Mouse (Mus musculus) induced T-regulatory cell, adult 2 months (primary cell): Measurements from ENCODE around the gene Cox14.
"Not testable (repeated sequence)": the region's sequence is repeated elsewhere in the genome, so short reads cannot be mapped to it uniquely, and the experiment has no call there.

ENCODE experiments used
- DNase-seq: peaks from one replicate; pipeline ENCODE4 v3.0.0-alpha.2; 2012; ENCODE audit warnings: low read depth

The Cox14 gene

DNA sequence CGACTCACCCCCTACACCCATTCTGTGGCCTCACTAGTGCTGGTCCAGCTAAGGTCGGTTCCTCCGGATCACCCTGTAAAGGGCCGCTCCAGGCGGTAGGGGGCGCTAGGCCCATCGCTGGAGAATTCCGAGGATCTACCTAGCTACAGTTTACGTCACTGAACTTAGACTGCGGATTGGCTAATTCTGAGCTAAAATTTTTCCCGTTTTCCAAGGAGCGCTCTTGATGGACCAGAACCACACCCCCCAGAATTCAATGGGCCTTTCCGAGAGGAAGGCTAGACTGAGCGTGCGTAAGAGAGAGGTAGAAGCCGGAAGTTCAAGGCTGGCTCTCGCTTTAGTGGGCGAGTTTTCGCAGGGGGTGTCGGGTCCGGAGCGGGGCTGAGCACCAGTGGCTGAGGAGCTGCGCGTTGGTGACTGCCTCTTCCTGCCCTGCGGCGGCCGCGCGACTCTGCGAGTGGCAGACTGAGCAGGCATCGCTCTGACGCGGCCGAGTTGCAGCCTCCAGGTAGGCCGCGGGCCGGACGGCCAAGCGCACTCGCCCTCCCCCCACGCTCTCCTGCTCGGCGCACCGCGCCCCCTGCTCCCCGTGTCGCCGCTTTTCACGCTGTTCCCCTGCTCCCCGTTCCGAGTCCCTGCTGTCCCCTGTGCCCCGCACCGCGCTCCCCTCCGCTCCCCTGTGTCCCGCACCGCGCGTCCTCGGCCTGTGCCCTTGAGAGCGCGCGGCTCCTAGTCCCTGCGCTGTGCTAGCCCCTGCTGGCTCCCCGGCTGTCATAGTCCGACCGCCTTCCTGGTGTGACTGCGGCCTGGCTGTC is at the start of gene Cox14:
TSS of gene Cox14 (plus strand) at position 278 of the 815 bp plus-strand sequence.
- peak; percentile 97 for DNase-seq

DNA sequence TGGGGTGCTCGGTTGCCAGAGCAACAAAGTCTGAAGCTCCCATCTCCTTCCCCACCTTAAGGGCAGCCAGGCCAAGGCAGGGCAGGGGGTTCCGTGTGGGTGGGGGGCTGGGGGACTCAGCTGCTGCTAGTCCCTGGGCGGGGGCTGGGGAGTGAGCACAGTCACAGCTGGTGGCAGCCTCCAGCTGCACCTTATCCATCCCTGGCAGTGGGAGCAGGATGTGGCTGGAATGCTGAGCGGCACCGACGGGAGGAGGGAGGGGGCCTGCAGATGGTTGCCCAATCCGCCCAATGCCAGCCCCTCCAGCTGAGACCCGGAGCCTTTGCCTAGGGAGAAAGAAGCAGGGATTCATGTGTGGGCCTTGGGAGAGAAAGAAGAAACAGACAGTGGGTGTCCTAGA is 48.3 kb upstream of the Cox14 start:
- DNase-seq = no peak

DNA sequence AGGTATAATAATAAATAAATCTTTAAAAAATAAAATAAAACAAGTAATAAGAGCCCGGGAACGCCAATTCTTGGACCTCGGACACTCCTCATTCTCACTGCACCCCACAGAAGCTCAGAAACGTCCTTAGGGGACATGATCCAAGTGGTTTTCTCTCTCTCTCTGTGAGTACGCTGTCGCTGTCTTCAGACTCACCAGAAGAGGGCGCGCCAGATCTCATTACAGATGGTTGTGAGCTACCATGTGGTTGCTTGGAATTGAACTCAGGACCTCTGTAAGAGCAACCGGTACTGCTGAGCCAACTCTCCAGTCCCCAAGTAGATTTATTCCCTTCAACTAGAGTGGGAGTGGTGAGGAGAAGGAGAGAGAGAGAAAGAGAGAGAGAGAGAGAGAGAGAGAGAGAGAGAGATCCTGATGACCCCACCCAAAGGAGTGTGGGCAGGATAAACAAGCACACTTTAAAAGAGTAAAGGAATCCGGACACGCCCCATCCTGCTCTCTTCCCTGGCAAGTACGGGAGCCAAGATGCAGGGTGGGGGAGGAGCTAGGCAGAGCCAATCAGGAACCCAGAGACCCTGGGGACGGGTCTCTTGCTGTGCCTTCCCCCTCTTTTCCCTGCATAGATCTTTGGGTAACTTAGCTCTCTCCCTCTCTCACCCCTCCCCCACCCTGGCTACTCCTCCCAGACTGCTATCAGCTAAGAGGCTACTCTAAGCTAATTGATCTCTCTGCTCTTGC is 47.2 kb upstream of the Cox14 start:
- peak; percentile 67 for DNase-seq

DNA sequence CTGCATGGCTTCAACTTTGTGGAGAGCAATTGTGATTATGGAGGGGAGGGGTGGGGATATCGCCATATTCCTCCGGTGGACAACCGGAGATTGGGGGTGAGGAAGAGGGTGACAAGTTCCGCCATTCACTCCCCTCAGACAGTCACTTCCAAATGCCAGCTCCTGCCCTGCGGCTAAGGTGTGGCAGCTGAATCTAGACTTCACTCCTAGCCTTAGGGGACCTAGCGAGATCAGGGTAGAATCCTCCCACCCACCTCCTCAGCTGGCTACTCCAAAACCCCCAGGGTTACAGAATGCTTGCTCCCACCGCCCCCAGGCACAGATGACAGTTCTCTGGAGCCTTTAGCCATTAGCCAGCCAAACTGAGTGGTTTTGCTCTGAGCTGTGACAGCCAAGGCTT is 46.4 kb upstream of the Cox14 start:
- DNase-seq = no peak

DNA sequence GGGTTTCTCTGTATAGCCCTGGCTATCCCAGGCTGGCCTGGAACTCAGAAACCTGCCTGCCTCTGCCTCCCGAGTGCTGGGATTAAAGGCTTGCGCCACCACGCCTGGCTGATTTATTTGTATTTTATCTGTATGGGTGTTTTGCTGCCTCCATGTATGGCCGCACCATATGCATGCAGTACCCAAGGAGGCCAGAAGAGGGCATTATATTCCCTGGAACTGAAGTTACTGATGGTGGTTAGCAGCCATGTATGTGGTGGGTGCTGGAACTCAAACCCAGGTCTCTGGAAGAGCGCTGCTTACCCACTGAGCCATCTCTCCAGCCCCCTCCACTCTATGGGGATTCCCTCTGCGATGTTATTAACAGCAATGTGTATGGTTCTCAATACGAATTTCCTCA is 42.5 kb upstream of the Cox14 start:
- DNase-seq = peak; percentile 61

DNA sequence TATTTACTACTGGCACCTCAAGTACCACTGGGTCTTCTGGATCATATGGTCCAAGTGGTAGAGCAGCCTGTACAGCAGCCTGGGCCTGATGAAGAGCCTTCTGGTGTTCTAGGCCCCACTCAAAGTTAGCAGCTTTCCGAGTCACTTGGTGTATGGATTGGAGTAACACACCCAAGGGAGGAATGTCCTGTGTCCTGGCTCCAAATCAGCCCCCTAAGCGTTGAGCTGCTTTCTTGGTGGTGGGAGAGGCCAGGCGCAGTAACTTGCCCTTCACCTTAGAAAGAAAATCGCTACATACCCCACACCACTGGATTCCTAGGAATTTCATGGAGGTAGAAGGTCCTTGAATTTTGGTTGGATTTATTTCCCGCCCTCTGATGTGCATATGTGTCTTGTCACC is 41.3 kb upstream of the Cox14 start:
- no peak for DNase-seq

DNA sequence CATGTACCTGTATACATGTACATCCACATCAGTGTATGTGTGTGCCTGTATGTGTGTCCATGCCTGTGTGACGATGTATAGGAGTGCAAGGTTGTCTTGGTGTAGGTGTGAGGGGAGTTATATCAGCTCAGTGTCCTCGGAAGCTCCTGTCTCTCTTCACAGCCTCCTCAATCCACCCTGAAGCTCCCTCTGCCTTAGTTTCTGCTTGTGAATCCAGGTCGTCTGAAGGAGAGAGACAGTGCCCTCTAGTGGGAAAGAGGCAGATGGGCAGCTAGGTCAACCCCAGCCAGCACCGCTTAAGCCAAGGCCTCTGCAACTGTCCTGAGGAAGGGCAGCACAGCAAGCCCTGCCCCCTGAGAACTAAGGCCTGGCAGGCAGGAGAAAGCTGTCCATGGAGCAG is 36.7 kb upstream of the Cox14 start:
- DNase-seq = peak; percentile 71

DNA sequence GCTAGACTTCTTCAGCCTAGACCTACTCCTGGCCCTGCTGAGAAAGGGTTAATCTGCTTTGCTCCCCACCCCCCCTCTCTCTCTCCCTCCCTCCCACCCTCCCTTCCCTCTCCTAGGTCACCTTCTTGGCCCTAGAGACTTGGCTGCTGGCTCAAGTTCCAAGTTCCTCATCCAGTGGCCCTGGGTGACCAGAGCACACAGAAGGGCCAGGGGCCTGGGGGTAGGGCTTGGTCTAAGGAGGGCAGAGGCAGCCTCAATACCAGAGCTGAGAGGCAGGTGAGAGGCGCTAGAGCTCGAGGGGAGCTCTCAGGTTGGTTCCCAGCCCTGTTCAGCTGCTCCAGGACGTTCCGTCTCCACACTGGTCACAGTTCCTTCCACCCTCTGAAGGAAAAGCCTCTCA is 34.5 kb upstream of the Cox14 start:
- no peak for DNase-seq

DNA sequence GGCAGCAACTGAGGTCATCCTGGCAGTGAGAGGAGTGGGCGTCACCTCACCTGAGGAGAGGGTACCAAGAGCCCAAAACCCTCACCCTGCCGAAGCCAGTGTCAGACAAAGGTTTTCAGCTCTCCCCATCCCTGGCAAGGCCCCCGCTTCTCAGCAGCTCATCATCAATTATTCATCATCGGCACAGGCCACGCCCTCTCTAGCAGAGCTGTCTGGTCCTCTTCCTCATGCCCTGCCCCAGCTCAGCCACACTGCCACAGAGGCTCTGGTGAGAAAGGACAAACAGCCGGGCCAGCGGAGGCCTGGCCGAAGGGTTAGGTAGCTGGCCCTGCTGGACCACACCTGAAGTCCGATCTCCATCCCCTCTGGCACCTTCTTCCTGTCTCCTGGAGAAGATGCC is 33.4 kb upstream of the Cox14 start:
- DNase-seq = no peak

DNA sequence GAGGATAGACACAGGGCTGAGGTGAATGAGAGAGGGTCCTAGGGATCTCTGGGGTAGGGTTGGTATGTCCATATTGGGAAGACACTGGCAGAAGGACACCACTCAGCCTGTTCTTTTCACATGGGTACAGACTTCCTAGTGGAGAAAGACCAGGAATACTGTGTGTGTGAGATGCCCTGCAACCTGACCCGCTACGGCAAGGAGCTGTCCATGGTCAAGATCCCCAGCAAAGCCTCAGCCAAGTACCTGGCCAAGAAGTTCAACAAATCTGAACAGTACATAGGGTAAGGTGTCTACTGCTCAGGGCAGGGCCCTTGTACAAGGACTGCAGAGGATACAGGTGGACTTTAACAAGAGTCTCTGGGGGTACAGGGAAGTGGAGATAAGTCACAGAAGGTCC is 28.1 kb upstream of the Cox14 start:
- no peak for DNase-seq

DNA sequence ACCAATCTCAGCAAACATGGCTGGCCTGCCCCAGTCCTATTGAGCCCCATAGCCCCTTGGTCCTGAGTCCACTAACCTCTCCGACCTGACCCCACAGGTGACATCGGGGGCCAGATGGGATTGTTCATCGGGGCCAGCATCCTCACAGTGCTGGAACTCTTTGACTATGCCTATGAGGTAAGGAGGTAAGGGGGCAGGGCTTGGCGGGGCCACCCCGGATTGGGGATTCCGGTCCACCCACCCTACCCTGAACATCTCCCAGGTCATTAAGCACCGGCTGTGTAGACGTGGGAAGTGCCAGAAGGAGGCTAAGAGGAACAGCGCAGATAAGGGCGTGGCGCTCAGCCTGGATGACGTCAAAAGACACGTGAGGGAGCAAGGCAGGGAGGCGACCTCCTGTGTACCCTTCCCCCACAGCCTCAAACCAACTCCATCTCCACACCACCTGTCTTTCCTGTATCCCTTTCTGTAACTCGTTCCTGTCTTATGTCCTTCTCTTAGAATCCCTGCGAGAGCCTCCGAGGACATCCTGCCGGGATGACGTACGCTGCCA is 26.8 kb upstream of the Cox14 start:
- DNase-seq = peak; percentile 45

DNA sequence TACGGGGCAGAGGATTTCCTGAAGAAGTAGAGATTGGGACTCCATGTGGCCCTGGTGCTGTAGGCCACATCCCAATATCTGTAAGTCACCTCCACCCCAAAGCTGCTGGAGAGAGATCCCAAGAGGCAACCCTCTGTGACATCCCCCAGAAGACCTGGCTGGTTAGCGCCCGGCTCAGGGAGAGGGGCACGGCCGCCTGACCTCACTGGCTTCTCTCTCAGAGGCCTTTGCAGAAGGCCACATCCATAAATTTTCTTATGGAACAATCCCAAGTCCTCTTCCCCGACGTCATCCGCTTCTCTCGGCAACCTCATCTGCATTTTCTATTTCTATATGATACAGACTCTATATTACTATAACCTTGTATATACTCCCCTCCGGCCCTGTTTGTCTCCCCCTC is 25.7 kb upstream of the Cox14 start:
- DNase-seq = no peak

DNA sequence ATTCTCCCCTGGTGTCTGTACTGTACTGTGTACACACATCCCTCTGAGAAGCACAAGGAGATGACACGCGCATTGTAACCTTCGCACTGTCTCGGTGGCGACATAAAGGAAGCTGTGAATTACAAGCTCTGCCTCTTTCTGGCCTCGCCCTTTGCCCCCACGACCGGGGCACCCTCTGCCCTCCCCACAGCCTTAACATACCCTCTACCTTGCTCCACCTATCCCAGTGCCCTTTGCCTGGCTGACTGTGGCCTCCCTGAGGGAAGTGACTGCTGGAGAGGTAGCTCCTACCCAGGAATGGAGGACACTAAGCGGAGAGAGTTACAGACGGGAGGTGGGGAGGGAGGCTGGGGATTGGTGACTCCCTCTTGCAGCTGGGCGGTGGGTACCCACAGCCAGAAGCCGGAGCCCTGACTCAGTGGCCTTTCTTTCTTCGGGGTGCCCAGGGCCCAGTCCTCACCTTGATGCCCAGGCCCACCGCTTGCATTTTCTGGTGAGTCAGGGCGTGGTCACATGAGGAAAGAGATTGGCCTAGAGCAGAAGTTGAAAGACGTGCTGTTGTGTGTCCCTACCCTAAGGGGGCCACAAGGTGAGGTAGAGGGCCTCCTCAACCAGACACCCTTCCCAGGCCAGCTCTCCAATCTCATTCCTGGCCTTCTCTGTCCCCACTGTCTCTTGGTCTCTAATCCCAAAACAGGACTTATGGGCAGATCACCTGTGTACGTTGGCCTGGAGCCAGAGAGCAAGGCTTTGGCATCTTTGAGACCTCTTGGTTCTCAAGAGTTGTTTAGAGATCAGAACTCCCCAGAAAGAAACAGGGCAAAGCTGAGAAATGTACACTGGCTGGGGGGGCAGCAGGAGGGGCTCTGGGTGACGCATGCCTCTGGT is 25.0 kb upstream of the Cox14 start:
- DNase-seq = no peak

DNA sequence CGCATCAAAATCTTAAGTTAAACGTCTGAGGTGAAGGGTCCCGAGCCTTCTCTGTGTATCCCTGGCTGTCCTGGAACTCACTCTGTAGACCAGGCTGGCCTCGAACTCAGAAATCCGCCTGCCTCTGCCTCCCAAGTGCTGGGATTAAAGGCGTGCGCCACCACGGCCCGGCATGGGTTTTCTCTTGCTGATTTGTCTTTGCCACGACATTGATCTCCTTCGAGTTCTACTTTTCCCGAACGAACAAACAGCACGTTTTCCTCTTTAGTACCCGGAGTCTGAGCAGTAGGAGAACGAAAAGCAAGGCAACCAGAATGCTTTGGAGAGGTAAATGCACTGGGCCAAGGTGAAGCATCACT is 23.8 kb upstream of the Cox14 start:
- not testable (repeated sequence) for DNase-seq

DNA sequence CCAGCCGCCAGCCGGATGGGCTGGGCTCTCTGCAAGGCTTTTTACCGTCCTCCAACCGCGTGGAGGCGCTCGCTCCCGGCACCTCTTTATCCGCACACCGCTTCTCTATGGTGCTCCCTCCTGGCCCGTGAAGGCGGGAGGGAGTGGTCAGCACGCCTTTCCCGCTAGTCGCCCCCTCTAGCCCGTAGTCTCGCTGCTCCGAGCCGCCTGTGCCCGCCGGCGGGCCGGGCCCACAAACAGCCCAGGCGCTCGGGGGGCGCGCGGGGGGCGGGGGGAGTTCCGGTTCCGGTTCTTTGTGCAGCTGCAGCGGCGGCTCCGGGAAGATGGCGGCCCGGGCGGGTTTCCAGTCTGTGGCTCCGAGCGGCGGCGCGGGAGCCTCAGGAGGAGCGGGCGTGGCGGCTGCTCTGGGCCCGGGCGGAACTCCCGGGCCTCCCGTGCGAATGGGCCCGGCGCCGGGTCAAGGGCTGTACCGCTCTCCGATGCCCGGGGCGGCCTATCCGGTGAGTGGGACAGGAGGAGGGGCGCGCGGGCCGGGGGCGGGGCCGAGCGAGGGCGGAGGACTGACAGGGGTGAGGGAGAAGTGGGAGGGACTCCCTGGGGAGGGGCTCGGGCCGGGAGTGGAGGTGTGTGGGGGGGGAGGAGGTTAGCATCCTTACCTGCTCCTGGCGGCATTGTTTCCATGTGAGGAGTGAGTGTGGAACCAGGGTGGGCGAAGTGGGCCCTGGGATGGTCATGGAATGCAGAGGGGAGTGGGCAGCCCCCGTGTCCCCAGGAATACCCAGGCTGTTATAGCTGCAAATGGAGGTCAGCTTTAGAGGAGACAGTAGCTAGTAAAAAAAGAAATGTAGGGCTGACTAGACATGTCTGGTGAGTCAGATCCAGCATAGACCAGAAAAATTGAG is 23.2 kb upstream of the Cox14 start, which contains the start of gene Smarcd1:
TSS of gene Smarcd1 (plus strand) at position 131 of the 902 bp plus-strand sequence.
- peak; percentile 95 for DNase-seq

DNA sequence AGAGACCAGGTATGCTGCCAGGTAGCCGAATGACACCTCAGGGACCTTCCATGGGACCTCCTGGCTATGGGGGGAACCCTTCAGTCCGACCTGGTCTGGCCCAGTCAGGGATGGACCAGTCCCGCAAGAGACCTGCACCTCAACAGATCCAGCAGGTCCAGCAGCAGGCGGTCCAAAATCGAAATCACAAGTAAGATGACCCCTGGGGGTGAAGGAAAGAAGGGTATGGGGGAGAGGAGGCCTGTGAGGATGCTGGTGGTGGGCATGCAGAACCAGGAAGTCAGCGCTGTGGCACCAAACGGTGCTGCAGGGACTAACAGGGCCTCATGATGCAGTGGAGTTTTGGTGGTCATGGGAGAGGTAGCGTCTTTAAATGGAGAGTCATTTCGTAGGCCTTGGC is 22.3 kb upstream of the Cox14 start:
- no peak for DNase-seq

DNA sequence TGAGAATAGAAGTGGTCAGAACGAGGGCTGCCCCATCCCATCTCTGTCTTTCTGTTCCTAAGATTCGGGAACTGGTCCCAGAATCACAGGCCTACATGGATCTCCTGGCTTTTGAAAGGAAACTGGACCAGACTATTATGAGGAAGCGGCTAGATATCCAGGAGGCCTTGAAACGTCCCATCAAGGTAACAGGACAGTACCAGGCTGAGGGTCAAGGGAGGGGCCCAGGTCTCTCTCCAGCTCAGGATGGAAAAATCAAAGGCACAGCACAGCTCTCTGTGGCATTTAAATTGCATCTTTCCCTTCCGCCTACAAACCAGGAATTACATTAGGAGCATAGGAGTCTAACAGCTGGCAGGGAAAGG is 21.8 kb upstream of the Cox14 start:
- no peak for DNase-seq

DNA sequence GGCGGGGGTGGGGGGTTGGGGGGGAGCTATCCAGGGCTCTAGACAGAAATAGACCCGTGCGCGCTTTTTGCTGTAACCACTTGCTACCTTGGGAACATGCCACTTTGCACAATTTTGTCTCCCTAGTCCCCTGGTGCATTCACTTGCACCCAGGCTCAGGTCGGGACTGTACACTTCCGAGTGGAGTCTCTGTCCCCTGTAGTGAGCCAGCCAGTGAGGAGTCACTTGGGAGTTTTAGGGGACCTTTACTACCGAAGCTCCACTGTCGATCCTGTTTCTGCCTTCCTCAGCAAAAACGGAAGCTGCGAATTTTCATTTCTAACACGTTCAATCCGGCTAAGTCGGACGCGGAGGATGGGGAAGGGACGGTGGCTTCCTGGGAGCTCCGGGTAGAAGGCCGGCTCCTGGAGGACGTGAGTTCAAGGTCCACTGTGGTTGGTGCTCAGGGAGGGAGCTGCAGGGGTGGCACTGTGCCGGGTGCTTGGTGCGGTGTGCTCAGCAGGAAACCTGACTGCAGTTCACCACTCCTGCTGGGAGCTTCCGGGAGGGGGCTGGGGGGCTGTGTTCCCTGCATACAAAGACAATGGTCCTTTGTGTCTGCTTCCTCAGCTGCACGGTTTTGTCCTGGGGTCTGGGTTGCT is 21.3 kb upstream of the Cox14 start:
- DNase-seq = no peak

DNA sequence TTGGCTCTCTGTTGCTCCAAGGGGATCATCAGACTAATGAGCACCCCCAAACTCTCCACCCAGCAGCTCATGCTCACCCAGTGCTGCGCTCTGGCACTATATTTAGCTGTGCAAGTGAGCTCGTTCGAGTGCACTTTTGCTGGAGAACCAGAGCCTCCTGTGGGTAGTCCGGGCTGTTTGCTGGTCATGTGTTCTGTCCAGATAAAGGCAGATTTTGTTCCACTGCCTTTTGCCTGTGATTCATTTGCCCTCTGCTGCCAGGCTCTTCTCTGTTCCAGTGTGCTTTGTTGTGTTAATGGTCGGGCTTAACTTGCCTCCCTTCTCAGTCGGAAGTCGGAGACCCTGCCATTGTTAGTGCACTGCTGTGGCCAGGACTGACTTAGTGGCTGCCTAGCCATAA is 20.5 kb upstream of the Cox14 start:
- DNase-seq = no peak

DNA sequence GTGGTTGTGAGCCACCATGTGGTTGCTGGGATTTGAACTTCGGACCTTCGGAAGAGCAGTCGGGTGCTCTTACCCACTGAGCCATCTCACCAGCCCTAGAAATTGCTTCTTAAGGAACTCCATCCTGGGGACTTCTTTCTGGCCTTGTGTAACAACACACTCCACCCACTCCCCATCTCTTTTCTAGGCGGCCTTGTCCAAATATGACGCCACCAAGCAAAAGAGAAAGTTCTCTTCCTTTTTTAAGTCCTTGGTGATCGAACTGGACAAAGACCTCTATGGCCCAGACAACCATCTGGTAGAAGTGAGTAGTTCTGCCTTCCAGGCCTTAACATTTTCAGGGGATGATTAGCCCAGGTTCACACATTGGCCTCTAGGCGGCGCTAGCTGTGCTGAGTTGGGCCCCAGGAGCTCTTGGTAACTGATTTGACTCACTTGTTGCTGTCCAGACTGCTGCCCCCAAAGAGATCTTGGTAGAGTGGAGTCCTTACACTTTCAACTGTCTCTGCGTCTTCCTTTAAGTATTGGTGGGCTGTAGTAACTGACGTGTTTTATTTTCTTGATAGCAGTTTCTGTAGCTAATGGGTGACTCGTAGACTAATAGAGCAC is 19.9 kb upstream of the Cox14 start, which contains the start of gene Gm17349:
TSS of gene Gm17349 (minus strand) at position 51 of the 609 bp plus-strand sequence.
- peak; percentile 85 for DNase-seq
